Mouse (Mus musculus) thymus, postnatal 10 days (tissue): ENCODE measurements around the gene Rhbdl3.
"Not testable (repeated sequence)": the region's sequence is repeated elsewhere in the genome, so short reads cannot be mapped to it uniquely, and the experiment has no call there.

ENCODE experiments used
- DNase-seq, 2 experiments: peaks; one replicate each; pipeline ENCODE4 v3.0.0; 2021; ENCODE audit warnings: low spot score in 2 of 2

The Rhbdl3 gene

DNA sequence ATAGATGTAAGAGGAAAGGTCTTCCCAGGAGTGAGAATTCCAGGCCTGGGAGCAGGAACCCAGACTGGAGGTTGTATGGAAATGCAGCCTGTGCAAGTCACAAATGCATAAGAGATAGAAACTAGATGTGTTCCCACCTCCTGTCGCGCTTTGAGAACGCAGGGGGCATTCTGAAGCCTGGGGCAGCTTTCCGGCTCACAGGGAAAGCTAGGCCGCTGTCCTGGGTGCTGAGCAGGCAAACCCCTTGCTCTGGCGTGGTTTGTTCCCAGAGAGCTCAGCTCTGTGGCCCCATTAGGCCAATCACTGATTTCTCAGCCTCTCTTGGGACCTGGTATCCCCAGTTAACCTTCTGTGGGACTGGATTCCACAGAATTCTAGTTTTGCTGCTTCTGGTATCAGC, 11.9 kb downstream of the Rhbdl3 start:
- DNase-seq = no peak

DNA sequence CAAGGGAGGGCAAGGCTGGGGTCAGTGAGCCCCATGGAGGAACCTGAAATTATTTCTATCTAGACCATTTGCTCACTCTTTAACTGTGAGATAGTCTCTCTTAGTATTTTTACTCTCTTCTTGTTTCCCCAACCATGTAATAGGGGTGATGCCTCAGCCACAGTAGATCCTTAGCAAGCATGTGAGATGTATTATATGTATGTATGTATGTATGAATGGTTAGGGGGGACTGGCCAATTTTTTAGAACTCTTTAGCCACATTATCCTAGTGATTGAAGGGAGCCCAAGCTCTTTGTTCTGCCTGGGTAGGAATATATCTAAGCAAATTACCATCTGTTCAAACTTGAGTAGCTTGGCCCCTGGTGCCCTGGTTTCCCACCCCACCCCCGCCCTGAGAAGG, 12.8 kb downstream of the Rhbdl3 start:
- no peak for DNase-seq

DNA sequence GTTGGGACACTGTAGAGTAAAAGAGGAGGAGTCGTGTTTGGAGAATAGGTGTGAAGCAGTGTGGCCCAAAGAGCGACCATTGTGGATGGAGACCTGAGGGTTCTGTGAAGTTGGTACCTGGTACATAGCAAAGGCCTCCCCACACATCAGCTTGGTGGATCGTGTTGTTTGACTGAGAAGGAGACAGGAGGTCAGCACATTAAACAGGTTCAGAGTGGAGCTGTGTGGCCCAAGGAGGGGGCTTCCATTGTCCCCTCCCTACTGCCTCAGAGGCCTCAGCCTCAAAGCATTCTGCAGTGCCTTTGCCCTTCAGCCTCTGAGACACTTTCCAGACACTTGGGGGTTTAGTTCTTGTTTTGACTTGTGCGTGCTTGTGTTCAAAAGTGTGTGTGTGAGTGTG, 13.2 kb downstream of the Rhbdl3 start:
- DNase-seq = no peak

DNA sequence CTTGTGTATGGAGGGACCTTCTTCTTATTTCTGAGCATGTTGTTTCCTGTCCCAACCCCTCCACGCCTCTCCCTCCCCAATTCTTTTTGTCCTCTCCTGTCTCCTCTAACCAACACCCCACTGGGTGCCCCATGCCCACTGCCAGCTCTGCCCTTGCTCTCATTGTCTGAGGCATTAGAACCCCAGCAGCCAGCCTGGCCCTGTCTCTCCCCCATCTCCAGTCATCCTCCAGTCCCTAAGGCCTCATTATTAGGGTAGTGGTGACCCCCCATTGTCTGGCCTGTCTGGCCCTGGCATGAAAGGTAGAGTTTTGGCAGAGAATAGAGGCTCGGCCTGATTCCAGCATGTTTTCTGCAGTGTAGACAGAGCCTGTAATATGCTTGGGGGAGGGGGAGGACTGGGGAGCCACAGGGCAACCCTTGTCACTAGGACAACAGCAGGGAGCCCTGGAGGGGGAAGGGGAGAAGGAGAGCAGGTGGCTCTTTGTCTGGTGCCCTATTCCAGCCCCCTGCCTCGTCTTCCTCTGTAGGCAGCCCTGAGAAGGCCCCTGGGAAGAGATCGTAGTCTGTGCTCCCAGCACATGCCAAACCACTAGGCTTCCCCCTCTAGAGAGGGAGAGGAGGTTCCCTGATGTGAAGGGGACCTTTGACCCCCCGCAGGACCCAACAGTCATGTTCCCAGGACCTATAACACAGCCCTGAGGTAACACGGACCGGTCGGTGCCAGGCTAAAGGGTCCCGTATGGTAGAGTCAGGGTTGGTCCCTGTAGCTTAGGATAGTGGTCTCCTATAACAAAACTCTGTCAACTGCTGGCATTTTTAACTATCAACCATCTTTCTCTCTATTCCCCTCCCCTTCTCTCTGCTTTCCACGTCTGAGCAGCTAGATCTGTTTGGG, 15.3 kb downstream of the Rhbdl3 start:
- DNase-seq = no peak

DNA sequence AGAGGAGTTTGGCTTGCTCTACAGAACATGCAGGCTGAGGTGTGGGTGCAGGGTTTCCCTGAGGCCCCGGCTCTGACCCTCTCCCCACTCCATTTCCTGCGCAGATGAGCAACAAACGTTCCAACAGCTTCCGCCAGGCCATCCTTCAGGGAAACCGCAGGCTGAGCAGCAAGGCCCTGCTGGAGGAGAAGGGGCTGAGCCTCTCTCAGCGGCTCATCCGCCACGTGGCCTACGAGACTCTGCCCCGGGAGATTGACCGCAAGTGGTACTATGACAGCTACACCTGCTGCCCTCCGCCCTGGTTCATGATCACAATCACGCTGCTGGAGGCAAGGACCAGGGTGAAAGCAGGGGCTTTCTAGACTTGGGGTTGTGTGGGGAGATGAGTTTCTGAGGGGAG, 22.5 kb downstream of the Rhbdl3 start:
- DNase-seq = peak; percentile 52 to 60

DNA sequence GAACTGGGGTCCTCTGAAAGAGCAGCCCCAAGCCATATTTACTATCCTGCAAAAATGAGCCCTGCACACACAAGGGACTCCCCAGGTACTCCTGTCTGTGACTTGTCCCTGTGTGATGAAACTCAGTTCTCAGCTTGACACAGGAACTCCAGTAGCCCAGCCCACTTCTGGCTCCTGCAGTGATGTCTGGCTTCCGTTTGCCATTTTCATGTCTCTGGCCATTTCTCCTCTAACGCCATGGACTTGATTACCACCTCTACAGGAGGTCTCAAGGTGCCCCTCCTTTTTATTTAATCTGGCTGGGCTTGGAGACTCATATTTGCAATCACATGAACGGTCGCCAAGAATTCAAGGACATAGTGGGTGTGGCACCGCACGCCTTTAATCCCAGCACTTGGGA, 23.9 kb downstream of the Rhbdl3 start:
- no peak for DNase-seq

DNA sequence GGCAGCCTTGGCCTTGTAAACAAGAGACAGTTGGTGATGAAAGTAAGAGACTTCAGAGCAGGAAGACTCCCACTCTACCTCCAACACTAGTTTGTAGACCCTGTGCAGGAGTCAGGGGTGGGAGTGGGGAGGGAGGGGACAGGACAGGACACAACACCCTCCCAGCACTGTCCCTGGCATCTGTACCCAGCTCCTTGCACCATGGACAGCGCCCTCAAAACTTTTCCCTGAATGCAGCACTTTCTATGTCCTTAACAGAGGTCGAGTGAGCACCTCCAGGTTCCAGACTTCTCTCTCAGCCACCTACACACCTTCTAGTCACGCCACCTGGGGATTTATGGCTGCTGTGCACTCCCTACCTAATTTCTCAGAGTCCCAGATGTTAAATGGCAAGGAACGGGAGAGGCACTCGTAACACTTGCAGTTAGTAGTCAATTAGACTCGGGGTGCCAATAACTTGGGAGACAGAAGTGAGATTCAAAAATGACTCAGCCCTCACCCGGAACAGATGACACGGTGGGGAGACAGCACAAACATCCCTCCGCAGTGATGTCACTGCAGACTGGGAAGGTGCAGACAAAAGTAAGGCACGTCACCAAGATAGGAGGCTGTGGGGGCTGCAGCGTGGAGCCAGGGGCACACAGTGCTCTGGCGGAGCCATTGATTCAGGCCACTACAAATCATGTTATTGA, 32.1 kb downstream of the Rhbdl3 start:
- no peak for DNase-seq

DNA sequence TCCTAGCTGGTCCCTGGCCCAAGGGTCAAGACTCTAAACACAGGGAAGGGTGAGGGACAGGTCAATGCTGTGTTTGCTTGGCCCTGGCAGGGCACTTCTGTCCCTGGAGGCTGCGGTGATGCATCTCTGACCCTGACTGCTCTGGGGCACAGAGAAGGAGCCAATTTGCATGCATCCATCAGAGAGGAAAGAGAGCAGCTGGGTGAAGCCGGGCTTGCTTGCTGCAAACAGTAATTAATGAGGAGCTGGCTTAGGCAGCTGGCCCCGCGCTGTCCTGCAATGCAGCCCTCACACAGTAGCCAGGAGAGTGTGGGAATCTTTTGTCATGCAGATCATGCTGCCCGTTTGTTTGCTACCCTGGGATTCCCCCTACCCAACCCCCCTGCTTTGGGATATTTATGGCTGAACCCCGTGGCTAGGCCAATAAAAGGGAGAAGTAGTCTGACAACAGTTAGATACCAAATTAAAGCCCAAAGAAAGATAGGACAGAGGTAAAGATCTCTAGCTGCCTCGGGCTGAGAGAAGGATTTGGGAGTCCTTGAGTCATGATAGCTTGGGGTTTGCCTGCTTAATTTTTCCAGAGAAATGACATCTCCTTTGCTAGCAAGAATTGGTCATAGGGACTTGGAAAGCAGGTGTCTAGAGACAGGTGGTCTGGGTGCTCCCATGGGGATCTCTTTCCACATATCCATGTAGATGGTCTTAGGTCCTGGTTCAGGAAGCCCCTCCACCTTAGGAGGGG, 35.1 kb downstream of the Rhbdl3 start:
- no peak for DNase-seq

DNA sequence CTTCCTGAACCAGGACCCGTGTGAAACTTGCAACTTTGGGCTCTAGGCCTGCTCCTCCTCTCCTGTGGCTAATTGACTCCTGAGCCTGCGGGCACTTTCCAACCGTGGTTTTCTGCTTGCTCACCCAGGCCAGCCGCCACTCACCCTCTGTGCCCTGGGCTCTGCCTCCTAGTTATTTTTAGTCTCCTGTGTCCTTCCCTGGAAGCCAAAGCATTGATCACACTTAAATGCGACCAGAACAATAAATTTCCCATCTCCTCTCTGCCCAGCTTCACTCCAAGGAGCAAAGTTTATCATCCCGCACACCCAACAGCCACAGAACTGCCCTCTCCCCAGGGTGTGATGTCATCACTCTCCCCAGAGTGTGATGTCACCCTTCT, 35.6 kb downstream of the Rhbdl3 start:
- DNase-seq = no peak

DNA sequence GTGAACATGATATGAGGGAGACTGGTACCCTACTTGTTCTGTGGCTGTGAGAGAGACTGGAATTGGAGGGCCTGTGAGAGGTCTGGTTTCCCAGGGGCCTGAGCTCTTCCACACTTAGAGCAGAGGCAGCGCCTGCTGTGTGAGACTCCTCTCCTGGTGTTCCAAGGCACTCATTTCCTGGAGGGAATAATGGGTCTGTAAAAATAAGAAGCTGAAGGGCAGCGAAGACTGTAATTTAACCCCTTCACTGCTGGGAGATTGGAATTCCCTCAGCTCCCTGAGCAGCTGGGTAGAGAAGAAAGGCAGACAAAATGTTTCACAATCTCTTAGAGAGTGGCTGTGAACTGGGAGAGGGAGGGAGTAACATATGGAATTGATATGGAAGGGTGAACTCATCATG, 41.8 kb downstream of the Rhbdl3 start:
- no peak for DNase-seq

DNA sequence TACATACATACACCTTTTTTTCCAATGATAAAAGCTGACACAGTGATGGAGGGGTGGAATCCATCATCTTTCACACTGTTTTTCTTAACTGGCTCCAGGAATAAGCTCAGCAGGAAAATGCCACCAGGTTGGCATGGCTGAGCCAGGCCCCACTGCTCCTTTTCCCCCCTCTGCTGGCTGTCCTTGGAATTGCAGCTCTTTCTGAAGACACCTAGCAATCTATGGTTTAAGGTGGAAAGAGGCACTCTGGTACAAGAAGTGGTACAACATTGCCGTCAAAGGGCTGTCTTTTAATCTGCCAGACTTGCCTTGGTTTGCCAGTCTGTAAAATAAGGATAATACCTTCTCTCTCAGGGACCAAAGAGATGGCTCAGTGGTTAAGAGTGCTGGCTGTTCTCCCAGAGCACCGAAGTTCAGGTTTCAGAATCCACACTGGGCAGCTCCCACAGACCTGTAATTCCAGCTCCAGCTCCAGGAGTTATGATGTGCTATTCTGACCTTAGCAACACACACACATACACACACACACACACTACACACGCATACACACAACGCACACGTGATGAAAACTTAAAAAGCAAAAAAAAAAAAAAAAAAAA, 51.2 kb downstream of the Rhbdl3 start:
- DNase-seq = peak; percentile 58 to 88

DNA sequence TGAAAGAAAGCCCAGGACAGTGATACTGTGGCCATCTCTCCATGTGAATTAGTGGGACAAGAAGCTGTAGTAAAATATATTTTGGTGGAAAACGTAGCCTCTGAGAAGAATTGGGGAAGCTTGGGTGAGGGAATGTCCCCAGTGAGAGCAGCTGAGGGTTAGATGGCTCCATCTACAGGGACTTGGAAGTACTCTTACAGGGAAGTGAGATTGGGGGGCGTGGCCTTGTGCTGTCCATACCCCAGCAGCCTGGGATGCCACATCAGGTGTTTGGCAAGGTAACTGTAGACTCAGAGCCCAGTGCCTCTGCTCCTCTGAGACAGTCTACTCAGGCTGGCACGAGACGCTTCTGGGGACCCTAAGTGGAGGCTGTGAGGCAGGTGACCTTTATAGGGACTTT, 54.1 kb downstream of the Rhbdl3 start:
- DNase-seq = no peak

DNA sequence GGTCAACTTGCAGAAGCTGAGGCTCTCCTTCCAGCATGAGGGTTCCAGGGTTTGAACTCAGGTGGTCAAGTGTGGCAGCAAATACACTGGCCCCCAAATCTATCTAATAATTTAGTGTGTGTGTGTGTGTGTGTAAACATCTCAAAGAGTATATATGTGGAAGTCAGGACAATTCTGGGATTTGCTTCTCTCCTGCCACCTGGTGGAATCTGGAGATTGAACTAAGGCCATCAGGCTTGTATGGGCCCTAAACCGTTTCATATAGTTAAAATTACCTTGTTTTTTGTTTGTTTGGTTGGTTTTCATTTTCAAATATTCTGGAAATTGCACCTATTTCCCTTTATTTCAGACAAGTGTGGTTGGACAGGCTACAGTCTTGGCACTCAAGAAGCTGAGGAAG, 68.2 kb downstream of the Rhbdl3 start:
- DNase-seq = no peak

DNA sequence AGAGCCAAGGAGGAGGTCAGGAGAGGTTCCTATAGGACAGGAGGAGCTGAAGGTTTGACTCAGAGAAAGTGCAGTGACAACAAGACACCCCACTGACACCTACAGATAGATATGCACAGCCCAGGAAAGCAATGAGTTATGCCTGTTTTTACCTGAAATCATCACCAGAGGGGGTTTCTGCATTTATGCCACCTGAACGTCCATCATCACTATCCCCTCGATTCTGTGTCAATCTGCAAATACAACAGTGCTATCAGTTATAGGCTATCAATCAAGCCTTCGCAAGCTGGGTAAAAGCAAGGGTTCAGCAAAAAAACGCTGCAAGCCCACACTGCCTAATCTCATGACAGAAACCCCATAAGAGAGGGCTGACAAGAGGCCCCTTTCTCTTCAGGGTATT, 75.9 kb downstream of the Rhbdl3 start:
- peak in 1 of 2 experiments; percentile 20 for DNase-seq

DNA sequence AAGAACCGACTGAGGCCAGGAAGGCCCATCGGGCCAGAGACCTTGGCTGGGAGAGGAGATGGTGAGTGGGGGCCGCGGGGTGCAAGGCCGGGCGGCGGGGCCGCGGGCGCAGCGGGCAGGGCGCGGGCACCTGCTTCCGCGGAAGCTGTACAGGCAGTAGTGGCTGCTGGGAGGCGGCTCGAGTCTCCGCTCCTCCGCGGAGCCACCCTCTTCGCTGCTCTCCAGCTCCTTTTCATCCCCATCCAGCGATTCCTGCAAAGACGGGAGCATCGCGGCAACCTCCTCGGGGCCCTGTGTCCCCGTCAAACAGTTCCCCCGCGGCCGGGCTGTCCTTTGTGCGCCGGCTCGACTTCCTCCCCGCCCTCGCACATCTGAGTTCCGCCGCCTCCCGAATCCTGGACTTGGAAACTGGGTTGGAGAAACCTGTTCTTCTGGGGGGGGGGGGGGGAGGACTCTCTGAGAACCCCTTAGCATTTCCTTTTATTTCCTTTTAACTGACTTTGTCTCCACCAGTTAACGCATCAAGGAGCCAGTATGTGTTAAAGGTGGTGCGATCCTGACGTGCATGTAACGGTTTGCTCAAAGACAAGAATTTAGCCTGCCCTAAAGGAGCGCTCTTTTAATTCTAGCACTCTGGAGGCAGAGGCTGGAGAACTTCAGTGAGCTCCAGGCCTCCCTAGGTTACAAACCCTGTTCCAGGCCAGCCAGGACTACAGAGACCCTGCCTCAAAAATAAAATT, 77.2 kb downstream of the Rhbdl3 start, which contains the start of gene 5730455P16Rik:
Gene 5730455P16Rik, minus strand, starts transcription at position 323 of the 740 bp plus-strand sequence.
- peak; percentile 65 to 78 for DNase-seq

DNA sequence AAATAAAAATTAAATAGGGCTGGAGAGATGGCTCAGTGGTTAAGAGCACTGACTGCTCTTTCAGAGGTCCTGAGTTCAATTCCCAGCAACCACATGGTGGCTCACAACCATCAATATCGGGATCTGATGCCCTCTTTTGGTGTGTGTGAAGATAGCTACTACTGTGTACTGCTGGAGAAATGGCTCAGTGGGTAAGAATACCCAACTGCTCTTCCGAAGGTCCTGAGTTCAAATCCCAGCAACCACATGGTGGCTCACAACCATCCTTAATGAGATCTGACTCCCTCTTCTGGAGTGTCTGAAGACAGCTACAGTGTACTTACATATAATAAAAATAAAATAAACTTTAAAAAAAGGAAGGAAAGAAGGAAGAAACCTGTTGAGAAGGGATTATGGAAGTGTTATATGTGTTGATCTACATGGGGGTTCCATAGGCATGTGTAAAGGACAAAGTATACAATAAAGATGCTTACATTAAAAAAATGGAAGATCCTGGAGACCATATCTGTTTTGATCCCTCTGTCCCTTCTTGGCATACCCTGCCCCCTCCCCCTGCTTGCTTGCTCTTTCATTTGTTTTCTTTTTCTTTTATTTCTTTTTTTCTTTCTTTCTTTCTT, 77.8 kb downstream of the Rhbdl3 start:
- DNase-seq = not testable (repeated sequence)

DNA sequence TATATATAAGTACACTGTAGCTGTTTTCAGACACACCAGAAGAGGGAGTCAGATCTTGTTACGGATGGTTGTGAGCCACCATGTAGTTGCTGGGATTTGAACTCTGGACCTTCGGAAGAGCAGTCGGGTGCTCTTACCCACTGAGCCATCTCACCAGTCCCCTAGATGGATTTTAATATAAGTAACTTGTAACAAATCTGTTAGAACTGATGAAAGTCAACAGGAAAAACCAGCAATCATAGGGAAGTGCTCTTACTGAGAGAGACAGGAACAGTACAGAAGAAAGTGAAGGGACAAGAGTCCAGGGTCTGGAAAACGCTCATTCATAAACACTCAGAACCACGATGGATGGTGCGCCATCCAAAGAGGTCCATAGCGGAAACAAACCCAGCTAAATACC, 78.5 kb downstream of the Rhbdl3 start:
- not testable (repeated sequence) for DNase-seq

DNA sequence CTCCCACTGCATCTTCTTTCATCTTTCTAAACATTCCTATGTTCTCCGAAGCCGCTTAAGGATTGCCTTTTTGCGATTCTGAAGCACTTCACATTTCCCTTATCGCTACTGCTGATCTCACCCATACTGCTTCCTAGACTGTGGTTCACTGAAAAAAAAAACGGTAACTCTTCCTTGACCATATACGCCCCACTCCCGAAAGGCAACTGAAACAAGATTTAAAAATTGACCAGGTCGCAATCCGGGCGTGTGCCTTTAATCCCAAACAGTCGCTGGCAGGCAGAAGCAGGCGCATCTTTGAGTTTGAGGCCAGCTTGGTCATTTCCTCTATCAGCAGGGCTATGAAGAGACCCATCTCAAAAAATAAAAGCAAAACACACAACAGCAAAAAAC, 81.9 kb downstream of the Rhbdl3 start:
- peak; percentile 22 for DNase-seq

DNA sequence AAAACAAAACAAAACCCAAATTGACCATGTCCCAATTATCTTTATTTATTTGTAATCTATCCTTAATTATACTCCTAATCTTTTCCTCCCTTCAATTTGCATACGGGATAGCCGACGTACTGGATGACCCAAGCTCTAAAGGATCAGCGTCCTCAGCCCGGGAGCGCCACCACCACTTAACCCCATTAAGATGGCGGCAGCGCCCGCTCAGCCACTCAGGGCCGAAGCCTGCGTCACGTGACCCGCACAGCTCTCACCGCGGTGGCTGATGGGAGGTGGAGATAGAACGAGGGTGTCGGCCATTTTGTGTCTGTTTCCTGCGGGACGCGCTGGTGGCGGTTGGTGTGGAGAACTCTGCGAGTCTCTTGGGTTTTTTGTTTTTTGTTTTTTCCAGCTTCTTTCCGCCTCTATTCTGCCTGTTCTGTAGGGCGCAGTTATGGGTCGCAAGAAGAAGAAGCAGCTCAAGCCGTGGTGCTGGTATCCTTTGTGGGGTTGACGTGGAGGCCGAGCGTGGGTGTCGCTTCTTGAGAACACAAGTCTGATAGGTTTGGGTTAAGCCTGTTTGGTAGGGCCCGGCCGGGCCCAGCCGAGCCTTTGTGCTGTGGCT, 82.4 kb downstream of the Rhbdl3 start, which contains the start of gene Zfp207:
Gene Zfp207, plus strand, starts transcription at position 261 of the 607 bp plus-strand sequence.
- DNase-seq = peak; percentile 97

DNA sequence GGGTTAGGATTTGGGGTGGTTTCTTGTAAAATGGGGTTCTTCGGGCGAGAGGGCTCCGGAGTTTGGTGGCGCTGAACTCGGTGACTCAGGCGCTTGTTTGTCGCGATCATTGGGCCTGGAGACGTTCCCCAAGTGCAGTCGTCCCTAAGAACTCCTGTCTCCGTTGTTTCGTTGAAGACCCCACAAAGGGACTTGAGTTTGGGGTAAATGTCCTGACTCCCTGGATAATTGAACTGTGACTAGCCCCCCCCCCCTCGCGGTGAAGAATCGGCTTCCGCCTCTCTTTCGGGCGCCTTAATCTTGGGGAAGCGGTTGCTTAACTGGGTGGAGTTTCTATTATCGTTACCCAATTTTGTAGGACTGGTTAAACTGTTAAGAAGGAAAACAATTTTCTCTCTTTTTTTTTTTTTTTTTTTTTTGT, 82.9 kb downstream of the Rhbdl3 start:
- DNase-seq = peak in 1 of 2 experiments; percentile 49
